Mouse (Mus musculus): ENCODE measurements around the gene Crb2.

DNA sequence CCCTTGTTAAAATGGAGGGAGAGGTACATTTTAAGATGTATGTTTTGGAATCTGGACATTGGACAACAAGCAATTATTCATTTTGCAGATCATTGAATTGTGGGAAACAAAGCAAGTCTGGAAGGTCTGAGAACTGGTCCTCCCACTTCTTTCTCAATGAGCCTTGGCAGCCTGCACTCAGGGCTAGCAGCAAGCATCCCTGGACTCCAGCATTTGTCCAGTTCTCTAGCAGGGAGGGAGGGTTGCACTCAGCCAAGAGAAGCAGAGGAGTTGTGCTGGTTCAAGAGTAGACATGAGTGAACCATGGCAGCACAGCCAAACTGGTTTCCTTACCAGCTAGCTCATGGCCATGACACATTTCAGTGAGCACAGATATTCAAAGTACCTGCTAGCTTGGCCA, 63.9 kb downstream of the Crb2 start:
- TF ChIP-seq CTCF (IDR thresholded peaks at IDR 0.05; ENCODE audit: low read depth, low read length) (no peak), POLR2A (IDR thresholded peaks at IDR 0.05; ENCODE audit: extremely low read depth, insufficient read depth, low read length) (no peak)

Data from liver, adult 2 months (tissue).